Mouse (Mus musculus): ENCODE measurements at regions not wholly inside any gene's neighbourhood (a gene's known extent, or its start where the extent isn't known, plus 50 kb on each side); places are given as distances from the start of the nearest gene placed in this dataset.

DNA sequence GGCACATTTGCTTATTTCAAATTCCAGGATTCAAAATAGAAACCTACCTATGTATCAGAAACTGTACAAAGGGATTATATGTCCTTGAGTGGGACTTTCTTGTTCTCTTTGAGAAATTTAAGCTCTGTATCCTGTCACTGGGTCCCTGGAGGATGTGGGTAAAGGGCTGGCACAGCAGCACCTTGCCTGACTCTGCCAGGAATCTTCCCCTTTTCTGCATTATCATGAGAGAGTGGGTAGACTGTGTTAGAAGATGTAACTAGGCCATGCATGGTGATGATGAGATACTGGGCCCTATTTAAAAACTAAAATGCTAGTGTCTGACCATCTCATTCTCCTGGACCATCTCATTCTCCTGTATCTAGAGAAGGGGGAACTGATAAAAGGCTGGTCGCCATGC lies 178.4 kb upstream of the Tab2 start:
- TF ChIP-seq CTCF (IDR thresholded peaks at IDR 0.05; ENCODE audit: extremely low read depth, insufficient read depth, insufficient read length, insufficient replicate concordance) (no peak), POLR2A (IDR thresholded peaks at IDR 0.05; ENCODE audit: low read depth, low read length) (no peak)
